Mouse (Mus musculus) embryonic fibroblast, embryonic 13.5 days (primary cell): ENCODE data around the gene Celf2.

Source experiments
- CTCF ChIP-seq: IDR thresholded peaks from 2 replicates; pipeline ENCODE4 v1.5.1; 2011; ENCODE audit warnings: mild to moderate bottlenecking, control low read depth, low read length, moderate library complexity, borderline replicate concordance; ENCODE audit not compliant: insufficient read depth
- POLR2A ChIP-seq: IDR thresholded peaks from 2 replicates; pipeline ENCODE4 v1.6.1; 2011; ENCODE audit warnings: low read depth, mild to moderate bottlenecking, control low read depth, low read length, moderate library complexity

DNA sequence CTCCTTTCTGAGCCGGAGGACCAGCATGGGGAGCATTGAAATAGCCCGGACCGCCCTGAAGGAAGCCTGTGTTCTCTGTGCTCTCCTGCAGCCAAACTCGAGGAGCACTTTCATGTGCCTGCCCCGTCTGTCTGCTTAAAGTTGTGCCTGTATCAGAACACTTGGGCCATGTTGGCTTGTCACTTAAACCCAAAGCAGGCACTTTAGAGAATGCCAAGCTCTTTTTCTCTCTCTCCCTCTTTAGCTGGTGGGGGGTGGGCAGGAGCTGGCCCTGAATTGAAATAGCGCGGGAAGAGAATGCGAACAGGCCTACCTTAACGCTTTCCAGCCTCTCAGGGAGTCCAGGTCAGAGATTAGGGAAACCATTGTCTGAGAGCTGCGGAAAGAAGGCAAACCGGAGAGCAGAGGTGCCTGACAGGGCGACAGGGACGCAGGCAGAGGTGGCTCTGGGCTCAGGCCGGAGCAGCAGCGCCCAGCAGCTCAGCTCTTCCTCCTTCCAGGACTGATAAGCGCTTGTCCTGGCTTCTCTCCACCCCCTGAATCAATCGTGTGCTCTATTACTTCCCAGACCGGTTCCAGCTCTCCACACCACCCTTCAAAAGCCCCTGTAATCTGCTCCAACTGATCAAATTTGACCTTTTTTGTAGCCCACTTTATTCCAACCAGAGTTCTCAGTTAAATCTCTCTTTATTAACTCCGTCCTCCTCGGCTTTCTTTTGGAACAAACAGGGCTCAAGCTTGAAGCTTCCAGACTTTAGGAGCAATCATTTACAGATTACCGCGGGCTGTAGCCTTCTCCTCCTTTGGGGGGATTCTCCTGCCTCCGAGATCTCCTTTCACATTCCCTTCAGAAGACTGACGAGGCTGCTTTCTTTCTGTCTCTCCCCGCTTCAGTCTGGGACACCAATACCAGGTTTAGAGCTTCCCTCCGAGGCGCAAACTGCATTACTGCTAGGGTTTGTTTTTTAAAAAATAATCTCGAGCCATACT lies 428.3 kb downstream of the Celf2 start:
- TF ChIP-seq CTCF: no peak
- TF ChIP-seq POLR2A: peak; percentile 52
